Mouse (Mus musculus) ovary, adult 10 weeks (tissue): Measurements from ENCODE around the gene Them7. TPM values are rescaled to one million over a fixed set of nuclear protein-coding genes. Genes with fewer than 3 reads are reported as not detected.

Experiments
- polyA plus RNA-seq: library from polyadenylated mRNA; stranded (reverse); fragments of 350-450 nt; fragmentation: Illumina TruSeq; extraction: RNeasy Lipid Tissue Mini Kit (QIAGEN cat#74804); gene quantifications from one replicate; pipeline ENCODE4 v1.2.3, GENCODE M21; 2014

Gene Them7
- 0.80 TPM for polyA plus RNA-seq

GRCm38 (mm10) chr2:105224134-105224986 lies at the start of gene Them7:
Gene Them7, plus strand, starts transcription at chr2:105224320.

GRCm38 (mm10) chr2:105399085-105399891 lies 175.2 kb downstream of the Them7 start, which contains the start of gene Rcn1:
Gene Rcn1, minus strand, starts transcription at chr2:105399319.

Other genes with a start within 250 kb of the Them7 start
- 761 TPM for gene Eif3m, start 207.2 kb upstream of the Them7 start, polyA plus RNA-seq
- not detected for gene Gm11060, start 132.3 kb upstream of the Them7 start, polyA plus RNA-seq
- 162 TPM for gene Wt1, start 97.8 kb upstream of the Them7 start, polyA plus RNA-seq
- gene Rcn1, start 175.0 kb downstream of the Them7 start, polyA plus RNA-seq: 307 TPM